Mouse (Mus musculus) gastrocnemius, adult 2 months (tissue): ENCODE measurements around the gene Gab2. TPM values are rescaled to one million over a fixed set of nuclear protein-coding genes. Genes with fewer than 3 reads are reported as not detected.

Source experiments
- DNase-seq: peaks from one replicate; pipeline ENCODE4 v3.0.0; 2022
- H3K27ac ChIP-seq: fragments of 200-600 bp; 2 replicates; pipeline ENCODE4 v1.8.1; 2022; ENCODE audit warnings: mild to moderate bottlenecking
- H3K4me3 ChIP-seq: fragments of 200-600 bp; 2 replicates; pipeline ENCODE4 v1.8.1; 2022; ENCODE audit warnings: mild to moderate bottlenecking, moderate library complexity
- CTCF ChIP-seq: fragments of 200-600 bp; IDR thresholded peaks from 2 replicates; pipeline ENCODE4 v1.8.1; 2022; ENCODE audit warnings: antibody characterized with exemption, mild to moderate bottlenecking, moderate library complexity
- intact Hi-C: fragments of 180-260 bp; cut with DNase I; formaldehyde crosslinking; loops from one replicate; pipeline ENCODE4 v1.15.1; 2025
- total RNA-seq, 2 experiments: library from RNA; stranded (reverse); gene quantifications; 2 replicates each; pipeline ENCODE4 v1.2.3; 2021

The Gab2 gene
- total RNA-seq, 2 experiments from 2014 or later: 6.1 to 6.3 TPM

- TF ChIP-seq CTCF: no peak
- no peak for DNase-seq
- intact Hi-C loops: no loop called here
- Histone ChIP-seq H3K4me3 (peak overlapping the region; percentile 100), H3K27ac (peak overlapping the region; percentile 92)
These were observed 251.9 kb downstream of the Gab2 start for GRCm38 (mm10) chr7:97333113-97333898.

- Histone ChIP-seq H3K27ac (no peak overlapping the region), H3K4me3 (no peak overlapping the region)
- DNase-seq: no peak
- intact Hi-C loops: no loop called here
- no peak for TF ChIP-seq CTCF
These were observed 253.0 kb downstream of the Gab2 start for GRCm38 (mm10) chr7:97334406-97334805.

GRCm38 (mm10) chr7:97336678-97337077 lies 255.3 kb downstream of the Gab2 start:
- H3K27ac ChIP-seq: no peak overlapping the region
- DNase-seq: no peak
- intact Hi-C loops: no loop called here
- H3K4me3 ChIP-seq: no peak overlapping the region
- no peak for TF ChIP-seq CTCF

- intact Hi-C loops: no loop called here
These were observed 257.2 kb downstream of the Gab2 start for GRCm38 (mm10) chr7:97338593-97338992.

GRCm38 (mm10) chr7:97339623-97340022 lies 258.2 kb downstream of the Gab2 start:
- peak; percentile 7 for DNase-seq
- Histone ChIP-seq H3K27ac (no peak overlapping the region), H3K4me3 (no peak overlapping the region)
- TF ChIP-seq CTCF: no peak
- intact Hi-C loops: no loop called here

More at GRCm38 (mm10) chr7:97338593-97338992, 257.2 kb downstream of the Gab2 start:
- H3K4me3 ChIP-seq: no peak overlapping the region
- no peak overlapping the region for H3K27ac ChIP-seq
- no peak for TF ChIP-seq CTCF
- DNase-seq: no peak

GRCm38 (mm10) chr7:97340907-97341849 lies 259.8 kb downstream of the Gab2 start:
- peak; percentile 44 for DNase-seq
- intact Hi-C loops: no loop called here
- TF ChIP-seq CTCF: no peak
- Histone ChIP-seq H3K4me3 (no peak overlapping the region), H3K27ac (peak overlapping the region; percentile 58)

- no peak overlapping the region for H3K27ac ChIP-seq
- no peak overlapping the region for H3K4me3 ChIP-seq
- intact Hi-C loops: no loop called here
- no peak for DNase-seq
- TF ChIP-seq CTCF: no peak
These were observed 261.6 kb downstream of the Gab2 start for GRCm38 (mm10) chr7:97342961-97343360.

GRCm38 (mm10) chr7:97344655-97345054 lies 263.3 kb downstream of the Gab2 start:
- intact Hi-C loops: no loop called here
- TF ChIP-seq CTCF: no peak
- no peak for DNase-seq
- no peak overlapping the region for H3K4me3 ChIP-seq
- peak overlapping the region; percentile 66 for H3K27ac ChIP-seq

GRCm38 (mm10) chr7:97345229-97345871 lies 264.0 kb downstream of the Gab2 start:
- DNase-seq: peak; percentile 79
- intact Hi-C loops: no loop called here

GRCm38 (mm10) chr7:97346111-97346821 lies 264.9 kb downstream of the Gab2 start:
- peak overlapping the region; percentile 43; the same call in 1 of the 2 replicates for H3K27ac ChIP-seq
- DNase-seq: no peak
- H3K4me3 ChIP-seq: no peak overlapping the region
- no peak for TF ChIP-seq CTCF
- intact Hi-C loops: no loop called here

More at GRCm38 (mm10) chr7:97345229-97345871, 264.0 kb downstream of the Gab2 start:
- no peak for TF ChIP-seq CTCF
- Histone ChIP-seq H3K4me3 (no peak overlapping the region), H3K27ac (peak overlapping the region; percentile 66)

- no peak for TF ChIP-seq CTCF
- DNase-seq: no peak
- H3K27ac ChIP-seq: no peak overlapping the region
- intact Hi-C loops: no loop called here
- H3K4me3 ChIP-seq: no peak overlapping the region
These were observed 265.4 kb downstream of the Gab2 start for GRCm38 (mm10) chr7:97346822-97347166.

GRCm38 (mm10) chr7:97347464-97347863 lies 266.1 kb downstream of the Gab2 start:
- TF ChIP-seq CTCF: no peak
- no peak for DNase-seq
- no peak overlapping the region for H3K27ac ChIP-seq
- intact Hi-C loops: no loop called here
- H3K4me3 ChIP-seq: no peak overlapping the region
